Mouse (Mus musculus) cortical plate, adult 2 months (tissue): ENCODE results near the gene U2af1. TPM values are rescaled to one million over a fixed set of nuclear protein-coding genes. Genes with fewer than 3 reads are reported as not detected.

Source experiments
- H3K27ac ChIP-seq: fragments of 200-500 bp; 2 replicates; pipeline ENCODE4 v1.5.1; 2012; ENCODE audit warnings: low read length, control low read depth, inconsistent platforms; ENCODE audit not compliant: insufficient read depth
- H3K4me1 ChIP-seq: fragments of 200-500 bp; 2 replicates; pipeline ENCODE4 v1.6.1; 2011; ENCODE audit warnings: low read length; ENCODE audit not compliant: control insufficient read depth, insufficient read depth
- H3K4me3 ChIP-seq: fragments of 200-500 bp; 2 replicates; pipeline ENCODE4 v1.5.1; 2011; ENCODE audit warnings: mild to moderate bottlenecking, low read length, control low read depth; ENCODE audit not compliant: insufficient read depth
- CTCF ChIP-seq: fragments of 200-500 bp; IDR thresholded peaks from 2 replicates; pipeline ENCODE4 v1.5.1; 2011; ENCODE audit warnings: mild to moderate bottlenecking, control low read depth, low read length; ENCODE audit not compliant: insufficient read depth; ENCODE audit errors: extremely low read depth
- POLR2A ChIP-seq: fragments of 200-500 bp; IDR thresholded peaks from 2 replicates; pipeline ENCODE4 v1.6.1; 2011; ENCODE audit warnings: mild to moderate bottlenecking, low read length, control low read depth; ENCODE audit not compliant: insufficient read depth; ENCODE audit errors: extremely low read depth
- polyA plus RNA-seq: library from polyadenylated mRNA; depleted of rRNA; stranded (reverse); fragments of >200 nt; gene quantifications from 2 replicates; pipeline ENCODE4 v1.2.3, GENCODE M21; 2012; rRNA removed

U2af1 gene
- polyA plus RNA-seq, 1 experiment, result 139 TPM

DNA sequence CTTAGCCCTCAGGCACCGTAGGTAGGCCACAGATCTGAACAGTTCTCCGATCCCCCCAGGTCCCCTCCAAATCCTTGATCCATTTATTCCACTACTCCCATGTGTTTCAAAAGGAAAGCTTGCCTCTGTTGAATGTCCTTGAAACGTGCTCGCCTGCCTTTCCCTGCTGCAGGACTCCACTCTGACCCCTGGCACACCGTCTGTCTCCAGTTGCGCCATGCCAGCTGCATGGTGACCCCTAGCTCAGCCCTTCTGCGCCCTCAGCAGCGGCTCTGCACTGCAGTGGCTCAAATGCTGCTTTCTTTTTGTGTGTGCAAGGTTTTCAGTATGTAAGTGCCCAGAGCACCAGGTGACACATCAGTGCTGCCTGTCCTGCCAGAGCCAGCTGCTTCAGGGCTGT lies 60.1 kb downstream of the U2af1 start:
- Histone ChIP-seq H3K4me3 (no peak overlapping the region), H3K27ac (no peak overlapping the region), H3K4me1 (no peaks in the 10 kb centered on the region)
- TF ChIP-seq CTCF (no peak), POLR2A (no peak)

DNA sequence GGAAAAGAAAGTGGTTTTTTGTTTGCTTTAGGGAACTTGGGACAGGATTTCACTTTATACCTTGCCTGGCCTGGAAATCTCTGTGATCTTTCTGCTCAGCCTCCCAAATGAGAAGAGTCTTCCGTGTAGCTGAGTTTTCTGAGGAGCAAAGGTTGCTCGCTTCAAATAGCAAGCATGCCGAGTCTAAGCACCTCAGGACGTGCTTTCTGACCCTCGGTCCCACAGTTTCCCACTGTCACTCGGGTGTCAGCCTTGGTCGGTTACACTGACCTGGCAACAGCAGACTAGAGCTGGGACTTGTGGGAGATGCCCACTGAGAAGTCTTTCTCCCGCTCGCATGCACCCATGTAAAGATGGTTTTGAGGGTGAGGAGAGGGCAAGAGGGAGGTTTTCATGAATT lies 60.7 kb downstream of the U2af1 start:
- H3K27ac ChIP-seq, result no peak overlapping the region
- no peak overlapping the region for H3K4me3 ChIP-seq
- TF ChIP-seq POLR2A, result no peak
- H3K4me1 ChIP-seq, result no peaks in the 10 kb centered on the region

Other genes with a start within 250 kb of the U2af1 start
- gene Wdr4, start 138.9 kb downstream of the U2af1 start, polyA plus RNA-seq, result 24.4 and 26.6 TPM in 2 replicates
- 325 and 346 TPM in 2 replicates for gene Ndufv3, start 138.8 kb downstream of the U2af1 start, polyA plus RNA-seq
- 16.3 and 18.0 TPM in 2 replicates for gene Pknox1, start 94.2 kb downstream of the U2af1 start, polyA plus RNA-seq
- gene Cbs, start 21.7 kb downstream of the U2af1 start, polyA plus RNA-seq, result 35.0 and 41.8 TPM in 2 replicates
- 0.13 and 0.21 TPM in 2 replicates for gene Cryaa, start 18.9 kb upstream of the U2af1 start, polyA plus RNA-seq
- gene Sik1, start 196.9 kb upstream of the U2af1 start, polyA plus RNA-seq, result 5.8 and 9.7 TPM in 2 replicates